Mouse (Mus musculus) limb, embryonic 13.5 days (tissue): ENCODE data around the gene Dap3. TPM values are rescaled to one million over a fixed set of nuclear protein-coding genes. Genes with fewer than 3 reads are reported as not detected.

ENCODE experiments used
- ATAC-seq: fragments of 200-750 bp; cut with Nextera tagmentation; 2 replicates; pipeline ENCODE4 v1.8.0; 2017; ENCODE audit warnings: low read depth, moderate number of reproducible peaks, moderate TSS enrichment; ENCODE audit not compliant: low FRiP score
- H3K27ac ChIP-seq: fragments of 300-500 bp; sonication (generic); 2 replicates; pipeline ENCODE4 v1.5.1; 2015; ENCODE audit warnings: inconsistent platforms, mild to moderate bottlenecking, moderate library complexity
- H3K27me3 ChIP-seq: fragments of 300-500 bp; sonication (generic); 2 replicates; pipeline ENCODE4 v1.6.1; 2015; ENCODE audit warnings: mild to moderate bottlenecking, inconsistent platforms
- H3K36me3 ChIP-seq: fragments of 300-500 bp; sonication (generic); 2 replicates; pipeline ENCODE4 v1.6.1; 2015; ENCODE audit warnings: inconsistent platforms, mild to moderate bottlenecking, moderate library complexity
- H3K4me1 ChIP-seq: fragments of 300-500 bp; sonication (generic); 2 replicates; pipeline ENCODE4 v1.6.1; 2015; ENCODE audit warnings: inconsistent platforms
- H3K4me2 ChIP-seq: fragments of 300-500 bp; sonication (generic); replicated peaks from 2 replicates; pipeline ENCODE4 v1.6.1; 2015; ENCODE audit warnings: inconsistent platforms, mild to moderate bottlenecking, moderate library complexity
- H3K4me3 ChIP-seq: fragments of 300-500 bp; sonication (generic); 2 replicates; pipeline ENCODE4 v1.5.1; 2015; ENCODE audit warnings: moderate library complexity, mild to moderate bottlenecking, inconsistent platforms
- H3K9ac ChIP-seq: fragments of 300-500 bp; sonication (generic); 2 replicates; pipeline ENCODE4 v1.6.1; 2015; ENCODE audit warnings: mild to moderate bottlenecking, inconsistent platforms
- H3K9me3 ChIP-seq: fragments of 300-500 bp; sonication (generic); 2 replicates; pipeline ENCODE4 v1.6.1; 2016; ENCODE audit warnings: inconsistent platforms
- WGBS: fragments of 180-500 bp; shearing (Covaris S2); methylation state at CpG from one replicate; pipeline ENCODE4 v1.1.7; 2015; 5-methylcytosine and 5-hydroxymethylcytosine counted together
- polyA plus RNA-seq: library from polyadenylated mRNA; unstranded; fragments of >200 nt; fragmentation: Nextera tagmentation; extraction: Ambion mirVana; gene quantifications from 2 replicates; pipeline ENCODE4 v1.2.1, GENCODE M21; 2015

Gene Dap3
- polyA plus RNA-seq, 1 experiment from 2014 or later, result 147 TPM

DNA sequence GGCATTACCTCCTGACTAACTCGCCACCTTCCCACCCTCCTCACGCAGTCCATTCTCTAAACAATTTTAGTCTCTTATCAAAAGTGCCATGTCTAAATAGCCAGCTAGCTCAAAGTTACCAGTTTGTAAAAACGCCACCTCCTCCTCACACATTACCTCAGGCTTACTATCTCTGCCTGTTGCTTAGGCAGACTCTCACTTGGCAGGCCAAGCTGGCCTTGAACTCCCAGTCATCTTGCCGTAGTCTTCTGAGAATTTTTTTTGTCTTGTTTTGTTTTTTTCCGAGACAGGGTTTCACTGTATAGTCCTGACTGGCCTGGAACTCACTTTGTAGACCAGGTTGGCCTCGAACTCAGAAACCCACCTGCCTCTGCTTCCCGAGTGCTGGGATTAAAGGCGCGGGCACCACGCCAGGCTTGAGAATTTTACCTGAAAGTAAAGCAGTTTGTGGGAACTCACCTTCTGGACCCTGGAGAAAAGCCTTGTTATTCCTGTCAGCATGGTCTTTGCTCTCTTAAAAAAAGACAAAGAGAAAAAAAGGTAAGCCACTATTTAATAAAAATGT, 8.6 kb downstream of the Dap3 start:
- ATAC-seq, result no peak
- Histone ChIP-seq H3K27me3 (no peaks in the 10 kb centered on the region), H3K27ac (no peak overlapping the region), H3K4me1 (peaks cover 1% of the 10 kb centered on the region), H3K9ac (no peak overlapping the region), H3K9me3 (no peaks in the 10 kb centered on the region), H3K36me3 (peaks cover 48% of the 10 kb centered on the region), H3K4me3 (no peak overlapping the region), H3K4me2 (no peak overlapping the region)
- WGBS, result 93% methylated on average over 10 of the region's 10 CpGs

DNA sequence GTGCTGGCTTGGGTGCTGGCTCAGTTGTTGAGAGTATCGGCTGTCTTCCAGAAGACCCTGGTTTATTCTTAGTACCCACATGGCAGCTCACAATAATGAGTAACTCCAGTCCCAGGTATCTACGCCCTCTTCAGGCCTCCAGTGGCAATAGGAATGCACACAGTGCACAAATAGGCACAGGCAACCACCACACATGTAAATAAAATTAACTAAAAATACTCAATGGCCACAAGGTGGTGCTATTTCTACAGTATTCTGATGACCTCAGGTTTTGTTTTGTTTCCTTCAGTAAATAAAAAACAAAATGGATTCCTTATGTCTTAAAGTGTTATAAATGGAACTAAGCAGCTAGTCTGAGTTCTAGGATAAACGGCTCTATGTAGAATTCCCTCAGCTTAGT, 11.2 kb downstream of the Dap3 start:
- no peaks in the 10 kb centered on the region for H3K9me3 ChIP-seq
- peaks cover 68% of the 10 kb centered on the region for H3K36me3 ChIP-seq
- no peak overlapping the region for H3K9ac ChIP-seq
- ATAC-seq, result no peak; the same call in 1 of the 2 replicates
- H3K4me1 ChIP-seq, result no peaks in the 10 kb centered on the region
- H3K4me2 ChIP-seq, result no peak overlapping the region
- no peaks in the 10 kb centered on the region for H3K27me3 ChIP-seq
- no peak overlapping the region for H3K4me3 ChIP-seq
- no peak overlapping the region for H3K27ac ChIP-seq
- 65% methylated on average over 3 of the region's 3 CpGs for WGBS

DNA sequence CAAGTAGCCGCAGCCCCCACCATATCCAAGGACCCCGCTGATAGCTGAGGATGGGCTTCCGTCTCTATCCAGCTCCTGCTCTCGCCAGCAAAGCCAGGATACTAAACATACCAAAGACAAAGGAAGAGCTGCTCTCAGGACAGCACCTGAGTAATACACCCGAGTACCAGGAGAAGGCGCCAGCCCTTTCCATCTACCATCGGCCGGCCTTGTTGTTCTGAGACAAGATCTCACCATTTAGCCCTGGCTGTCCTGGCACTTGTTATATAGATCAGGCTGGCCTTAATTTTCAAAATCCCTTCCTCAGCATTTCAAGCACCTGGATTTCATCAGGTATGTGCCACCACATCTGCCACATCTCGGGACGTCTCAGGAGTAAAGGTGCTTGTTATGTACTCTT, 11.9 kb downstream of the Dap3 start:
- H3K27me3 ChIP-seq, result no peaks in the 10 kb centered on the region
- WGBS, result 88% methylated on average over 10 of the region's 10 CpGs
- no peak for ATAC-seq
- H3K9me3 ChIP-seq, result no peaks in the 10 kb centered on the region
- H3K36me3 ChIP-seq, result peaks cover 75% of the 10 kb centered on the region
- no peak overlapping the region for H3K4me2 ChIP-seq
- H3K4me3 ChIP-seq, result no peak overlapping the region
- no peaks in the 10 kb centered on the region for H3K4me1 ChIP-seq
- no peak overlapping the region for H3K27ac ChIP-seq
- no peak overlapping the region for H3K9ac ChIP-seq

DNA sequence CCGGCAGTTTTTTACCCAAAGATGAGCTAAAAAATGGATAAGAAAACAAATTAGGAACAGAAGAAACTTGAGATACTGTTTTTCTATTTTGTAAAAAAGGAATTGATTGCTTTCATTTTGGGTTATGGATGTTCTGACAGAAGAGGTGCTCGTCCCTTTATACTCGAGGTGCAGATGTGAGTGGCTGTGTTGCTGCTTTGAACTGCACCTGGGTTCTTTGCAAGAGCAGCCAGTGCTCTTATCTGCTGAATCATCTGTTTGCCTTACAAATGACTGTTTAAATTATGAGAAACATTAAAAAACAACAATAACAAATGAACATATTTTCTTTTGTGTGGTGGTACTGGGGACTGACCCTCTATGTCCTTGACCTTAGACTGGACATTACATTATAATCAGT, 21.5 kb downstream of the Dap3 start:
- no peak overlapping the region for H3K4me2 ChIP-seq
- peaks cover 99% of the 10 kb centered on the region for H3K36me3 ChIP-seq
- H3K4me1 ChIP-seq, result no peaks in the 10 kb centered on the region
- no peaks in the 10 kb centered on the region for H3K27me3 ChIP-seq
- ATAC-seq, result no peak
- no peak overlapping the region for H3K27ac ChIP-seq
- no peak overlapping the region for H3K4me3 ChIP-seq
- WGBS, result 77% methylated on average over 3 of the region's 3 CpGs
- no peak overlapping the region for H3K9ac ChIP-seq
- H3K9me3 ChIP-seq, result no peaks in the 10 kb centered on the region

DNA sequence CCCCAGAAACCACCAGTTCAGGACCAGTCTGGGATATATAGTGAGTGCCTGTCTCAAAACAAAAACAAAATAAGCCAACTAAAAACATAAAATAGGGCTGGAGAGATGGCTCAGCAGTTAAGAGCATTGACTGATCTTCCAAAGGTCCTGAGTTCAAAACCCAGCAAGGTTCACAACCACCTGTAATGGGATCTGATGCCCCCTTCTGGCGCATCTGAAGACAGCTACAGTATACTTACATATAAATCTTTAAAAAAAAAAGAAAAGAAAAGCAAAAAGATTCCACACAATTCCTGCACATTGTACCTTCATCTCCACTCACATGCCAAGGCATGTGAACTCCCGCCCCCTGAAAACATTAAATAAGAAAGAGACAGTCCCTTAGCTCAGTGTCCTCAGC, 25.3 kb downstream of the Dap3 start:
- H3K9me3 ChIP-seq, result peaks cover 6% of the 10 kb centered on the region; the same call in 1 of the 2 replicates
- peaks cover 100% of the 10 kb centered on the region for H3K36me3 ChIP-seq
- H3K27me3 ChIP-seq, result no peaks in the 10 kb centered on the region
- H3K4me1 ChIP-seq, result no peaks in the 10 kb centered on the region
- ATAC-seq, result no peak
- H3K27ac ChIP-seq, result no peak overlapping the region
- no peak overlapping the region for H3K4me3 ChIP-seq
- no peak overlapping the region for H3K9ac ChIP-seq
- 90% methylated on average over 2 of the region's 2 CpGs for WGBS
- H3K4me2 ChIP-seq, result no peak overlapping the region

DNA sequence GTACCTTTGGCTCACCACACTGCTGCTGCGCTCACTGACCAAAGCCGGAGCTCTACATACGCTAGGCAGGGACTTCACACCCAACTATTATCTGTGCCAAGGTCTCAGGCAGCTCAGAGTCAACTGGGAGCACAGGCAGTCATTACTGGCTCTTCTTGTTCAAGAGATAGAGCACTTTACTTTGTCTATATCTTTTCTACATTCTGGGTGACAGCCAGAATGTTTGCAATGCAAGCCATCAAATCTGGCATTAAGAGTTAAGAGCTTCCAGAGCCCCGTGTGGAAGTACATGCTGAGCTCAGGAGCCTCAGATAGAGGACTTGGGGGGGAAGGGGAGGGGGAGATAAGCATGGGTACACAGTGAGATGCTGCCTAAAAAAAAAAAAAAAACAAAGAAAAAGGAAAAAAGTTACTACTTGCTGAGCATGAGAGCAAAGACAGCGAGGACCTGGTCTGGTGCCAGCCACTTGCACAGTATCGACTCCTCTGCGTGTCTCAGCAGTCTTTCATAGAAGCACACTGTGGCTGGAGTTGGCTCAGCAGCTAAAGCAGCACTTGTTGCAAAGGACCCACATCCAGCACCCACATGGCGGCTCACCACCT, 26.9 kb downstream of the Dap3 start:
- Histone ChIP-seq H3K9ac (no peak overlapping the region), H3K36me3 (peaks cover 92% of the 10 kb centered on the region), H3K4me1 (no peaks in the 10 kb centered on the region), H3K27me3 (no peaks in the 10 kb centered on the region), H3K27ac (no peak overlapping the region), H3K4me2 (no peak overlapping the region), H3K4me3 (no peak overlapping the region), H3K9me3 (peaks cover 6% of the 10 kb centered on the region; the same call in 1 of the 2 replicates)
- ATAC-seq, result no peak
- WGBS, result 91% methylated on average over 8 of the region's 8 CpGs

DNA sequence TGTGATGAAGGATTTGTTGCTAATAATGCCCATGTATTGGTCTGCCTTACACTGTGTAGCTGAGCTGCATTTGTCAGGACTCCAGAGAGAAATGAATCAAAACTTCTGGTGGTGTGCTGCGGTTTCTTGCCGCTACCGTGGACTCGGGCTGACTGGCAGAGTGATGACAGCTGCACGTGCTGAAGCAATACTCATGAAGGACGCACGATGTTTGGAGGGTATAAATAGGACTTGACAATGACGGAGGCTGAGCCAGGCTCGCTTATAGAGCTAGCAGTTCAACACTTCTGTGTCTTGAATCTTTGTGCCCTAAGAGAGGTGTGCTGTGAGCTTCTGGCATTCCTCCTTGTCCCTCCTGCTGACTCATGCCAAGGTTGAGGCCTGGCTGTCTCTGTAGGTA, 29.6 kb downstream of the Dap3 start:
- H3K9ac ChIP-seq, result no peak overlapping the region
- 91% methylated on average over 9 of the region's 9 CpGs for WGBS
- H3K27me3 ChIP-seq, result no peaks in the 10 kb centered on the region
- no peak overlapping the region for H3K27ac ChIP-seq
- no peaks in the 10 kb centered on the region for H3K4me1 ChIP-seq
- no peak for ATAC-seq
- no peak overlapping the region for H3K4me2 ChIP-seq
- peaks cover 6% of the 10 kb centered on the region; the same call in 1 of the 2 replicates for H3K9me3 ChIP-seq
- H3K36me3 ChIP-seq, result peaks cover 65% of the 10 kb centered on the region
- no peak overlapping the region for H3K4me3 ChIP-seq

DNA sequence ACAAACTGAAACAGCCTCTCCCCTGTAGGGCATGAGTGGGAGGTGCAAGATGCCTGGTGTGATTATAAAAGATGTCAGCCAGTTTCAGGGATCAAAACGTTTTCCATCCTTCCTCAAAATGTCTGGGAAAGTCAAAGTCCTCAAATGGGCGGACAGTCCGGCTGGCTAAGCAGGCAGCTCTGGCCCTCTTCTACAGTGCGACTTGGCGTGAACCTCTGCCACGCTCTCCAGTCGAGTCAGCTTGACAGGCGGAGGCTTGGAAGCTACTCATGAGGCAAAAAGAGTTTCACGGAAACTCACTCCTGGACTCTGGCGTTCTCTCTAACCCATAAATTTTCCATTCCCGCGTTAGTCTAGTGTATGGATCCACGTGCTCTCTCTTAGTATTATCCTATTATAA, 32.0 kb downstream of the Dap3 start:
- H3K9me3 ChIP-seq, result peaks cover 6% of the 10 kb centered on the region; the same call in 1 of the 2 replicates
- H3K27ac ChIP-seq, result no peak overlapping the region
- ATAC-seq, result no peak
- no peak overlapping the region for H3K9ac ChIP-seq
- H3K36me3 ChIP-seq, result peaks cover 41% of the 10 kb centered on the region
- WGBS, result 85% methylated on average over 13 of the region's 13 CpGs
- H3K4me2 ChIP-seq, result no peak overlapping the region
- H3K4me1 ChIP-seq, result peaks cover 6% of the 10 kb centered on the region
- H3K27me3 ChIP-seq, result no peaks in the 10 kb centered on the region
- H3K4me3 ChIP-seq, result no peak overlapping the region

DNA sequence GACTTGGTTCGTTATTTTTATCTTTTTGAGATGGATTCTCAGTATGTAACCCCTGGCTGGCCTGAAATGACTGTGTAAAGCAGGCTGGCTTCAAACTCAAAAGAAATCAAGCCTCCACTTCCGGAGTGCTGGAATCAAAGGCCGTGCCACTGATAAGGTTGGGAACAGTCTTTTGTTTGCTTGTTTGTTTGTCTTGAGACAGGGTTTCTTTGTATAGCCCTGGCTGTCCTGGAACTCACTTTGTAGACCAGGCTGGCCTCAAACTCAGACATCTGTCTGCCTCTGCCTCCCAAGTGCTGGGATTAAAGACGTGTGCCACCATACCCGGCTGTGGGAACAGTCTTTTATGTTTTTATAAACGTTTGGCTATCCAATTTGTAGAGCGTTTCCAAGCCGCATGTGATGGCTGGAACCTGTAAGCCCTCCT, 36.6 kb downstream of the Dap3 start:
- Histone ChIP-seq H3K9ac (peak overlapping the region; percentile 88), H3K4me2 (peak overlapping the region; percentile 80), H3K36me3 (peaks cover 31% of the 10 kb centered on the region), H3K4me1 (peaks cover 17% of the 10 kb centered on the region), H3K4me3 (peak overlapping the region; percentile 77), H3K27me3 (no peaks in the 10 kb centered on the region), H3K9me3 (no peaks in the 10 kb centered on the region), H3K27ac (peak overlapping the region; percentile 83)
- no peak; the same call in 1 of the 2 replicates for ATAC-seq
- 27% methylated on average over 8 of the region's 8 CpGs for WGBS

DNA sequence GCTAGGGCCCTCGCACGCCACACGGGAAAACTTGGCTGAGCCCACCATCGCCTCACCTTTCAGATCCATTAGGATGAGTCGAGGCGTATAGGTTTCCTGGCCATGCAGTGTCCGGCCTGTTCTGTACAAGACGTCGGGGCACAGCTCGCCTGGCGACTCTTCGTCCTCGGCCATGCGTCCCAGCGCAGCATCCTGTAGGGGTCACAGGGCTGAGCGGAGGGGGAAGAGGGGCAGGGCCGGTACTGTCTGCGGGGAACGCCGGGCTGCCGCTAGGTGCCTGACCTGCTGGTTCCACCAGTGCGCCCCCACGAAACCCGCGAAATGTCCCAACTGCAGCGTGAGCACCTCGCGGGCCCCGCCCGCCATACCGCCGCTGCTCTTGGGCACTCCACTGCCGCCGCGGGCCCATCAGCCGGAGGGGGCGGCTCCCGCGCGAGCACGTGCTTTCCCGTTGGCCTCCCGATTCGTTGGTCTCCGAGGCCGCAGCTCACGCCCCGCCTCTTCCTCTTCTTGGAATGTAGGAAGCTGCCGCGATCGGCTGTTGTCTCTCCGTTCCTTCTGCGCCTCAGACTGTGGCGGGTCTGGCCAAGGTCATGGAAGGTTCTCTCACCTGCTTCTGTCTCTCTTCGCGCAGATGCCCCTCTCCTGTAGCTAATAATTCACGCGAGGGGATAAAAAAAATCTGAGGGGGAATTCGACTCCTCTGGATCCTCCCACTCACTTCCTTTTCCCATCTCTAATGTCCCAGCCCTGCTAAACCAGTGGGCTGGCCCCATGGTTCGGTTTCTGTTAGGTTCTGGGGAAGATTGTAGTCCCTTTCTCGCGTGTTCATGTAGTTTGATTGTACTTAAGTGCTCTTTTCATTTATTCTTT, 37.2 kb downstream of the Dap3 start, which contains the start of gene Msto1:
Msto1 (minus strand) TSS at position 489 of the 873 bp plus-strand sequence.
- Histone ChIP-seq H3K36me3 (peaks cover 37% of the 10 kb centered on the region), H3K4me1 (peaks cover 17% of the 10 kb centered on the region)
- ATAC-seq, result peak; percentile 96

DNA sequence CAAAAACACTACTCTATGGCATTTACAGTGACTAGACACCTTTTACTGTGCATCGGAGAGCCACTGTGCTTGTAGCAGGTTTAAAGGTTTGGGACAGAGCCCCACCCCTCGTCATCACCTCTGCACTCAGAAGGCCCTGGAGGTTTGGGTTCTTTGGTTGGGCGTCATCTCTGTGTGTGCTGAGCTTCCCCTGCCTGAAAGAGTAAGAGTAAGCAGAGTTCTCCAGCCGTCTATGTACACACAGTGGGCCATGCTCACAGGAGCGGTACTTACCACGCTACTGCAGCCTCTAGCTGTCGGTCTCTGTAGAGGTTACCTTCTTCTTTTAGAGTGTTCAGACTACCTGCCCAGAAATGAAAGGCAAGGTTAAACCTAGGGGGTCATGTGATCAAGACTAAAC, 38.4 kb downstream of the Dap3 start:
- H3K27me3 ChIP-seq, result no peaks in the 10 kb centered on the region
- peaks cover 17% of the 10 kb centered on the region for H3K4me1 ChIP-seq
- H3K4me2 ChIP-seq, result peak overlapping the region; percentile 80
- 0 out of 2 replicates have a peak overlapping the region, but pooled peaks have one; percentile 88 for H3K9ac ChIP-seq
- no peak overlapping the region for H3K27ac ChIP-seq
- no peak for ATAC-seq
- no peaks in the 10 kb centered on the region for H3K9me3 ChIP-seq
- 90% methylated on average over 7 of the region's 7 CpGs for WGBS
- peaks cover 49% of the 10 kb centered on the region for H3K36me3 ChIP-seq
- peak overlapping the region; percentile 77; the same call in 1 of the 2 replicates for H3K4me3 ChIP-seq

More for the DNA sequence above, 37.2 kb downstream of the Dap3 start, which contains the start of gene Msto1:
- peak within 1 kb of the TSS; percentile 83 for H3K27ac ChIP-seq
- H3K4me3 ChIP-seq, result peak within 1 kb of the TSS; percentile 77
- under 1% methylated on average over 45 of the region's 62 CpGs for WGBS
- peak within 1 kb of the TSS; percentile 80 for H3K4me2 ChIP-seq
- H3K27me3 ChIP-seq, result no peaks in the 10 kb centered on the region
- no peaks in the 10 kb centered on the region for H3K9me3 ChIP-seq
- peak within 1 kb of the TSS; percentile 88 for H3K9ac ChIP-seq
